Mouse (Mus musculus) stomach, embryonic 16.5 days (tissue): ENCODE measurements around the gene Nuak1. TPM values are rescaled to one million over a fixed set of nuclear protein-coding genes. Genes with fewer than 3 reads are reported as not detected.

Experiments used
- ATAC-seq: fragments of 200-750 bp; cut with Nextera tagmentation; 2 replicates; pipeline ENCODE4 v1.8.0; 2017; ENCODE audit warnings: moderate number of reproducible peaks, moderate TSS enrichment; ENCODE audit not compliant: insufficient read depth, low FRiP score
- H3K27ac ChIP-seq: fragments of 300-500 bp; sonication (generic); 2 replicates; pipeline ENCODE4 v1.5.1; 2014; ENCODE audit warnings: low read length
- H3K27me3 ChIP-seq: fragments of 300-500 bp; sonication (generic); 2 replicates; pipeline ENCODE4 v1.6.1; 2014; ENCODE audit warnings: low read length, control low read depth, mixed read lengths; ENCODE audit not compliant: control insufficient read depth, insufficient read depth
- H3K36me3 ChIP-seq: fragments of 300-500 bp; sonication (generic); 2 replicates; pipeline ENCODE4 v1.6.1; 2014; ENCODE audit warnings: low read length; ENCODE audit not compliant: control insufficient read depth, insufficient read depth
- H3K4me1 ChIP-seq: fragments of 300-500 bp; sonication (generic); 2 replicates; pipeline ENCODE4 v1.6.1; 2014; ENCODE audit warnings: low read length, control low read depth, mixed read lengths; ENCODE audit not compliant: control insufficient read depth, insufficient read depth
- H3K4me2 ChIP-seq: fragments of 300-500 bp; sonication (generic); 2 replicates; pipeline ENCODE4 v1.6.1; 2014; ENCODE audit warnings: low read depth, low read length, mixed read lengths
- H3K4me3 ChIP-seq: fragments of 300-500 bp; sonication (generic); replicated peaks from 2 replicates; pipeline ENCODE4 v1.5.1; 2014; ENCODE audit warnings: mild to moderate bottlenecking, low read length
- H3K9ac ChIP-seq: fragments of 300-500 bp; sonication (generic); 2 replicates; pipeline ENCODE4 v1.6.1; 2014; ENCODE audit warnings: low read length
- H3K9me3 ChIP-seq: fragments of 300-500 bp; sonication (generic); replicated peaks from 2 replicates; pipeline ENCODE4 v1.6.1; 2016; ENCODE audit warnings: low read length, control low read depth; ENCODE audit not compliant: control insufficient read depth
- WGBS: fragments of 180-500 bp; shearing (Covaris S2); extraction: QIAGEN DNeasy Blood & Tissue Kit; methylation state at CpG from one replicate; pipeline ENCODE4 v1.1.7; 2014; 5-methylcytosine and 5-hydroxymethylcytosine counted together
- polyA plus RNA-seq: library from polyadenylated mRNA; unstranded; fragments of >200 nt; fragmentation: Nextera tagmentation; extraction: Ambion mirVana; gene quantifications from 2 replicates; pipeline ENCODE4 v1.2.1, GENCODE M21; 2015

The Nuak1 gene
- polyA plus RNA-seq, 1 experiment from 2014 or later, result 1.1 TPM

DNA sequence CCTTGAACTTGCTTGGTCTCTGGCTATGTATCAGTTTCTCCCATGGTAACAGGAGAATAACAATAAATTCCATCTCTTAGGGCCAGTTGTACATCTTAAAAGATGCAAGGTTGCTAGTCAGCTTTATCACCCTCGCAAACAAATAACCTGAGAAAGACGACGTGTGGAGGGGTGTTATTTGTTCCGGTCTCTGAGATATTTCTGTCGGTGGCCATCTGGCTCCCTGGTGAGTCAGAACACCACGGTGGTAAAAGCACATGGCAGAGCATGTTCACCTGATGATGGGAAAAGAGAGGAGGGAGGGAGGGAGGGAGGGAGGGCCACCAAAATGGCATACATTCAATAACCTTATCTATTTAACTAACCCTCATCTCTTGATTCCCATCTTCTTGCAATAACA lies 86.1 kb downstream of the Nuak1 start:
- Histone ChIP-seq H3K9me3 (no peaks in the 10 kb centered on the region), H3K9ac (no peak overlapping the region), H3K4me3 (no peak overlapping the region), H3K36me3 (no peaks in the 10 kb centered on the region), H3K4me2 (no peak overlapping the region), H3K27ac (no peak overlapping the region), H3K4me1 (no peaks in the 10 kb centered on the region), H3K27me3 (no peaks in the 10 kb centered on the region)
- 64% methylated on average over 6 of the region's 6 CpGs for WGBS
- no peak for ATAC-seq

DNA sequence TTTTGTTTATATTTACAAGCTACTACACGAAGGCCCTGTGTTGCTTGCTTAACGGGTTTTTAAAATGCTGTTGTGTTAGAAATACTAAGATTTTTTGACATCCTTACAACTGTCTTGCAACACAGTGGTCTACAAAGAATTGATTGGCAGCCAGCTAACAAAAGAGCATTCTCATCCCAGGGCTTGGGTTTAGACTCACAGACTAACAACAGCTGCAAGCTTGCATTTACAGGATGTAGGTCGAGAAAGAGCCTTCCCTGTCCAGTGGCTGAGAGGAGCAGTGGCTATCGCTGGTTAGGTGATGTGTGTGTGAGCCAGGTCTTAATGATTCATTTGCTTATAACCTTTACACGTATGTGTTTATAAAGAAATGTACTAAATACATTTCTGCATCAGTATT lies 94.7 kb downstream of the Nuak1 start:
- Histone ChIP-seq H3K9ac (no peak overlapping the region), H3K9me3 (no peaks in the 10 kb centered on the region), H3K27me3 (no peaks in the 10 kb centered on the region), H3K27ac (no peak overlapping the region), H3K36me3 (no peaks in the 10 kb centered on the region), H3K4me1 (no peaks in the 10 kb centered on the region), H3K4me3 (no peak overlapping the region), H3K4me2 (no peak overlapping the region)
- no peak for ATAC-seq
- 50% methylated on average over 5 of the region's 5 CpGs for WGBS

DNA sequence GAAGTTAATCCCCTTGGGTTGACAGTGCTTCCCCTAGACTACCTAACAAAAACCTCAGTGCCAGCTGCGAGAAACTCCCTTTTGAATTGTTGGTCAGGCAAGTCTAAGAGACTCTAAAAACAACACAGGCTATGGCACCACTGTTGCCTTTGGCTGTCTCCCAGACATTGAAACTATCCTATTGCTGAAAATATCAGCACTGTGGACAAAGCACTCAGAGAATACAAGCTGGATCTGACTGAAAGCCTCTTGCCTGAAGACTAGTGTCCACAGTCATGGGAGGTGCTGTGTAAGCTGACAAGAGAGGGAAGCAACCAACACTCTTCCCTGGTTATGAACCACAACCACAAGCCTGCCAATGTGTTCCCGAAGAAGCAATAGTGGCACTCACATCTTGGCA lies 96.9 kb downstream of the Nuak1 start:
- Histone ChIP-seq H3K9me3 (no peaks in the 10 kb centered on the region), H3K36me3 (no peaks in the 10 kb centered on the region), H3K4me3 (no peak overlapping the region), H3K4me1 (no peaks in the 10 kb centered on the region), H3K27ac (no peak overlapping the region), H3K4me2 (no peak overlapping the region), H3K9ac (no peak overlapping the region), H3K27me3 (no peaks in the 10 kb centered on the region)
- WGBS, result 90% methylated on average over 2 of the region's 2 CpGs
- ATAC-seq, result no peak

DNA sequence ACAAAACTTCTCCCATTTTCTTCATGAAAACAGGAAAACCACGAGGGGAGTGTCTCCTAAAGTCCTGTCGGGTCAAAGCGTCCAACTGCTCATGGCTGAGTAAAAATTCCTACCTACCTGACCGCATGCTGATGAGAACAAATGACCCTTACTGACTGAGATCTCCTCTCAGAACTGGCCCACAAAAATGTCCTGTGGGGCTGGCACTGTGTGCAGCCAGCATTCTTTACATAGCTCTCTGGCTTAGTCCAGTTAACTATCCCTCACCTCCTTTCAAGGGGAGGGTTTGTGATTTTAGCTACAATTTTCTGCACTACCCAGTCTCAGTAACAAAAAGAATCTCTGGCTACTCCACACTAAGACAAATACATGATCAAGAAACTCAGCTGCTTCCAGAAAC lies 100.9 kb downstream of the Nuak1 start:
- Histone ChIP-seq H3K27me3 (no peaks in the 10 kb centered on the region), H3K27ac (no peak overlapping the region; the same call in 1 of the 2 replicates), H3K9me3 (no peaks in the 10 kb centered on the region), H3K4me3 (no peak overlapping the region), H3K4me2 (no peak overlapping the region), H3K4me1 (no peaks in the 10 kb centered on the region), H3K36me3 (no peaks in the 10 kb centered on the region), H3K9ac (no peak overlapping the region)
- WGBS, result 62% methylated on average over 4 of the region's 4 CpGs
- no peak for ATAC-seq

DNA sequence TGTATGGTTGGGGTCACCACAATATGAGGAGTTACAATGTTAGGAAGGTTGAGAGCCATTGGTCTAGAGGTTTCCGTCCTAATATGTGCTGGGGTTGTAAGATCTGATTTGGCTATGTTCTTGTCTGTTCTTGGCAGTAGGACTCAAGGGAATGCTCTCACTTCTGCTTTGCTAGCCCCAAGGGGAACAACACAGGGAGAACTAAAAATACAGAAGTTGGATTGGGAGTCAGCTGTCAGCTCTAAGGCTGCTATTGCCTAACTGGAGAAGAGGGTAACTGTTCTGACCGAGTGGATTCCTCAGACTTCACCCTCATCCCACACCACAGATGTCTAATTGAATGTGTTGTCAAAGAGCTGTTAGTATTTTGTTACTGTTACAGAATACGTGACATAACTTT lies 101.6 kb downstream of the Nuak1 start:
- WGBS, result 75% methylated on average over 3 of the region's 3 CpGs
- ATAC-seq, result no peak

DNA sequence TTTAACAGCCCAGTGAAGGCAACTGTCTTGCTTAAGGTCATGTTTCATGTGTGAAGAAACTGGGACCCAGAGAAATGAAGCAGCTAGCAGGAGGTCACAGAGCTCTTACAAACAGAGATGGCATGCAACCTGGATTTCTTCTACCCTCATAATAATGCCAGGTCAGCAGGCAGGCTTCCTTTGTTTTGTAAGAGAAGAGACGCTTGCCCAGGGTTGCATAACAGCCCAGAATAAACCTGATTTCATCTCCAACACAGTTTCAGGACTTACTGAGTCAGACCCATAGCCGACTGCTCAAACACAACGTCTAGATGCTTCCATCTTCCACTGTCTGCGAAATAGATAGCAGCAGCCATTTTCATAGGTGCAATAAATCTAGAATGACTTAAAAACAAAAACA lies 105.0 kb downstream of the Nuak1 start:
- Histone ChIP-seq H3K9ac (no peak overlapping the region), H3K4me2 (no peak overlapping the region), H3K27ac (no peak overlapping the region), H3K4me3 (no peak overlapping the region), H3K36me3 (no peaks in the 10 kb centered on the region), H3K9me3 (no peaks in the 10 kb centered on the region), H3K4me1 (no peaks in the 10 kb centered on the region), H3K27me3 (no peaks in the 10 kb centered on the region)
- no peak for ATAC-seq
- WGBS, result 79% methylated on average over 4 of the region's 4 CpGs

More for the DNA sequence above, 101.6 kb downstream of the Nuak1 start:
- Histone ChIP-seq H3K9me3 (no peaks in the 10 kb centered on the region), H3K4me2 (no peak overlapping the region), H3K4me1 (no peaks in the 10 kb centered on the region), H3K36me3 (no peaks in the 10 kb centered on the region), H3K27ac (no peak overlapping the region), H3K27me3 (no peaks in the 10 kb centered on the region), H3K9ac (no peak overlapping the region), H3K4me3 (no peak overlapping the region)

DNA sequence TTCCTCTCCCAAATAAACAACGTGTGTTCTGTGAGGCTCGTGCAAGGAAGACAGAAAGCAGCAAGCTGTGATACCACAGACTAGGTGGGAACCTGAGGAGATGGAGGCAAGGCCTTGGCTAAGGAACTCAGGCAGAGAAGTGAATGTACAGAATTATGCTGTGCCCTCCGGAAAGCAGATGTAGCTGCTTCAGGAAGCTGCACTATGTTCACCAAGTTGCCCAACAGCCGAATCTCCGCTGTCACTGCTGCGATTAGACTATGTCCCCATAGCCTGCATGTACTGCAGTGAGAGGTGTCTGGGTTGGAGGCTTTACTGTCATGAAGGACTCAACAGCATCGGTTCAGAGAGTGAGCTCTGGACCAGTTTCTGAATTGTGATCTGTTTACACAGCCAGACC lies 110.6 kb downstream of the Nuak1 start:
- H3K27me3 ChIP-seq, result no peaks in the 10 kb centered on the region
- no peak for ATAC-seq
- H3K9ac ChIP-seq, result no peak overlapping the region
- 77% methylated on average over 7 of the region's 7 CpGs for WGBS
- H3K4me2 ChIP-seq, result no peak overlapping the region
- no peaks in the 10 kb centered on the region for H3K9me3 ChIP-seq
- no peak overlapping the region for H3K4me3 ChIP-seq
- no peaks in the 10 kb centered on the region for H3K36me3 ChIP-seq
- no peaks in the 10 kb centered on the region for H3K4me1 ChIP-seq
- H3K27ac ChIP-seq, result no peak overlapping the region

DNA sequence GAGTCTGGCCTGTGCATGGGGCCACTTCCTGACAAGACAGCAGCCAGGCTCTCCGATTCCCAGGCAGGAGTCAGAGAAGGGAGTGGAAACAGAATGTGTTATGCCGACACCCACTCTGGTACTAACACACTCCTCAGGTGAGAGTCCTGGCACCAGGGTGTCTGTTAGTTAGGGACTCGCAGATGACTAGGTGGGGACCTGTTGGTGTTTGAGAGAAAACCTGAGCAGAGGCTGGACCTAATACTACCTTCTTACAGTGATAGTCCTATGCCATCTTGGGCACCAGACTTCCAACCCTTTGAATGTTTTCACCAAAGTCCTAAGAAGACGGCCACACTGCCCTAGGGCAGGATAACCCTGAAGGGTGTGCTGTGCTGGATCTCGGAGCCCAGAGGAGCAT lies 111.1 kb downstream of the Nuak1 start:
- Histone ChIP-seq H3K4me1 (no peaks in the 10 kb centered on the region), H3K36me3 (no peaks in the 10 kb centered on the region), H3K9me3 (no peaks in the 10 kb centered on the region), H3K4me2 (no peak overlapping the region), H3K4me3 (no peak overlapping the region), H3K9ac (no peak overlapping the region), H3K27me3 (no peaks in the 10 kb centered on the region), H3K27ac (no peak overlapping the region)
- WGBS, result 81% methylated on average over 5 of the region's 5 CpGs
- no peak for ATAC-seq

DNA sequence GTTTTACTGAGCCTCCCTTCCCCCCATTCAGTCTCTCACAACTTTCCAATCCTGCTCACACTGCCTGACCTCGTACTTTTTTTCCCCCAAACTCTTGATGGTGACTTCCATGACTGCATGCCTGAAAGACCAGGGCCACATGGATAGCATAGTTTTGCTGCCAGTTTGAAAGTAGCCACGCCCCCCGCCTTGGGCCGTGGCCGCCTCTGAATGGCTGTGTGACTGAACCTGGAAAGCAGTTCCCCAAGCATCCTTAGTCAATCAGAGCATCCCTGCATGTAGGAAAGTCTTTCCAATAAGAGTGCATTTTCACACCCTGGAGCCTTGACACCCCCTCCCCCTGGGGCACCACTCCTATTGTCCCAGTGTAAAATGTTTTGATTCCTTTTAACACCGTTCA lies 116.4 kb downstream of the Nuak1 start:
- no peaks in the 10 kb centered on the region for H3K36me3 ChIP-seq
- no peak overlapping the region for H3K4me2 ChIP-seq
- no peaks in the 10 kb centered on the region for H3K9me3 ChIP-seq
- WGBS, result 54% methylated on average over 6 of the region's 6 CpGs
- no peak overlapping the region for H3K27ac ChIP-seq
- H3K4me1 ChIP-seq, result no peaks in the 10 kb centered on the region
- no peak for ATAC-seq
- no peak overlapping the region for H3K9ac ChIP-seq
- H3K27me3 ChIP-seq, result no peaks in the 10 kb centered on the region
- no peak overlapping the region for H3K4me3 ChIP-seq
